Mouse (Mus musculus) CH12.LX (cell line): ENCODE results near the gene Ikzf3. TPM values are rescaled to one million over a fixed set of nuclear protein-coding genes. Genes with fewer than 3 reads are reported as not detected.

Source experiments
- DNase-seq: peaks from one replicate; pipeline ENCODE4 v3.0.0-alpha.2; 2013; ENCODE audit errors: extremely low read depth
- H3K27ac ChIP-seq: 2 replicates; pipeline ENCODE4 v1.5.1; 2012; ENCODE audit warnings: low read depth, mild to moderate bottlenecking, control low read depth, moderate library complexity; ENCODE audit not compliant: insufficient read depth
- H3K27me3 ChIP-seq: replicated peaks from 2 replicates; pipeline ENCODE3; 2012; ENCODE audit warnings: inconsistent platforms
- H3K36me3 ChIP-seq, 2 experiments: replicated peaks in 1 of 2; 2 replicates each; pipeline versions ENCODE3 to v1.6.1; 2012; ENCODE audit warnings: inconsistent platforms in 1 of 2, low read length in 1 of 2, mild to moderate bottlenecking in 1 of 2, mixed read lengths in 1 of 2, moderate library complexity in 1 of 2; ENCODE audit not compliant: control insufficient read depth in 1 of 2, insufficient read depth in 1 of 2
- H3K4me1 ChIP-seq, 2 experiments: 2 replicates each; pipeline ENCODE4 v1.6.1; 2012; ENCODE audit warnings: inconsistent platforms in 1 of 2, moderate library complexity in 1 of 2; ENCODE audit not compliant: insufficient read depth in 2 of 2, control insufficient read depth in 1 of 2
- H3K4me2 ChIP-seq: 2 replicates; pipeline ENCODE4 v1.6.1; 2012; ENCODE audit warnings: low read depth, mild to moderate bottlenecking, control low read depth; ENCODE audit not compliant: poor library complexity, insufficient read depth, severe bottlenecking
- H3K4me3 ChIP-seq, 3 experiments: fragments of 150-350 bp in 1 of 3; sonication (generic) in 1 of 3; replicated peaks in 1 of 3; 2 replicates each; pipeline versions ENCODE3 to v1.5.1; 2011 to 2012; ENCODE audit warnings: low read depth in 2 of 3, low read length in 2 of 3, mild to moderate bottlenecking in 2 of 3, moderate library complexity in 2 of 3, control low read depth in 1 of 3, improper control_type of control experiment in 1 of 3, inconsistent platforms in 1 of 3, mixed read lengths in 1 of 3; ENCODE audit not compliant: poor library complexity in 1 of 3
- H3K79me2 ChIP-seq: replicated peaks from 2 replicates; pipeline ENCODE4 v1.6.1; 2012; ENCODE audit warnings: mild to moderate bottlenecking, moderate library complexity; ENCODE audit not compliant: control insufficient read depth, poor library complexity, insufficient read depth, severe bottlenecking; ENCODE audit errors: extremely low read depth
- H3K9ac ChIP-seq: 2 replicates; pipeline ENCODE4 v1.6.1; 2012; ENCODE audit warnings: low read depth, mild to moderate bottlenecking, control low read depth, moderate library complexity; ENCODE audit not compliant: insufficient read depth
- H3K9me3 ChIP-seq: replicated peaks from 2 replicates; pipeline ENCODE3; 2012; ENCODE audit warnings: low read length, inconsistent platforms, mixed read lengths
- CHD1 ChIP-seq: IDR thresholded peaks from 2 replicates; pipeline ENCODE4 v1.6.1; 2012; ENCODE audit warnings: low read depth, low read length, improper control_type of control experiment, inconsistent platforms
- CHD2 ChIP-seq: IDR thresholded peaks from 2 replicates; pipeline ENCODE4 v1.6.1; 2011; ENCODE audit warnings: low read length, improper control_type of control experiment
- CTCF ChIP-seq, 2 experiments: IDR thresholded peaks in 1 of 2; conservative IDR thresholded peaks in 1 of 2; 2 replicates each; pipeline ENCODE4 v1.5.1; 2011 to 2012; ENCODE audit warnings: low read depth in 2 of 2, low read length in 2 of 2, improper control_type of control experiment in 1 of 2, inconsistent platforms in 1 of 2, mild to moderate bottlenecking in 1 of 2, moderate library complexity in 1 of 2
- E2F4 ChIP-seq: IDR thresholded peaks from 2 replicates; pipeline ENCODE4 v1.6.1; 2011; ENCODE audit warnings: low read depth, low read length, improper control_type of control experiment; ENCODE audit not compliant: insufficient replicate concordance
- HCFC1 ChIP-seq: IDR thresholded peaks from 2 replicates; pipeline ENCODE4 v1.6.1; 2012; ENCODE audit warnings: low read depth, mild to moderate bottlenecking, inconsistent platforms, low read length, improper control_type of control experiment
- MAFK ChIP-seq: IDR thresholded peaks from 2 replicates; pipeline ENCODE4 v1.6.1; 2011; ENCODE audit warnings: low read length, improper control_type of control experiment; ENCODE audit not compliant: insufficient replicate concordance
- MAX ChIP-seq: IDR thresholded peaks from 2 replicates; pipeline ENCODE4 v1.6.1; 2011; ENCODE audit warnings: low read length, improper control_type of control experiment
- MAZ ChIP-seq: IDR thresholded peaks from 2 replicates; pipeline ENCODE4 v1.6.1; 2012; ENCODE audit warnings: low read depth, mild to moderate bottlenecking, inconsistent platforms, low read length, improper control_type of control experiment, moderate library complexity
- MXI1 ChIP-seq: IDR thresholded peaks from 2 replicates; pipeline ENCODE4 v1.6.1; 2011; ENCODE audit warnings: mild to moderate bottlenecking, low read depth, low read length, improper control_type of control experiment
- NELFE ChIP-seq: IDR thresholded peaks from 2 replicates; pipeline ENCODE4 v1.6.1; 2011; ENCODE audit warnings: low read depth, low read length, improper control_type of control experiment
- NRF1 ChIP-seq: IDR thresholded peaks from 2 replicates; pipeline ENCODE4 v1.6.1; 2014; ENCODE audit warnings: low read depth, mild to moderate bottlenecking, inconsistent platforms, low read length, improper control_type of control experiment, moderate library complexity
- PAX5 ChIP-seq: IDR thresholded peaks from 2 replicates; pipeline ENCODE4 v1.6.1; 2012; ENCODE audit warnings: low read length, inconsistent platforms, mixed read lengths
- POLR2AphosphoS2 ChIP-seq: IDR thresholded peaks from 2 replicates; pipeline ENCODE4 v1.6.1; 2011; ENCODE audit warnings: low read depth, low read length, improper control_type of control experiment
- RAD21 ChIP-seq: IDR thresholded peaks from 2 replicates; pipeline ENCODE4 v1.6.1; 2011; ENCODE audit warnings: low read depth, mild to moderate bottlenecking, low read length, improper control_type of control experiment, moderate library complexity
- SIN3A ChIP-seq: IDR thresholded peaks from 2 replicates; pipeline ENCODE4 v1.6.1; 2012; ENCODE audit warnings: low read length, improper control_type of control experiment, inconsistent platforms
- TBP ChIP-seq: conservative IDR thresholded peaks from 2 replicates; pipeline ENCODE4 v1.6.1; 2011; ENCODE audit warnings: low read depth, low read length, improper control_type of control experiment
- TCF12 ChIP-seq: IDR thresholded peaks from 2 replicates; pipeline ENCODE4 v1.6.1; 2014; ENCODE audit warnings: low read depth, mild to moderate bottlenecking, inconsistent platforms, low read length, improper control_type of control experiment
- UBTF ChIP-seq: IDR thresholded peaks from 2 replicates; pipeline ENCODE4 v1.6.1; 2012; ENCODE audit warnings: low read depth, mild to moderate bottlenecking, inconsistent platforms, low read length, improper control_type of control experiment, moderate library complexity
- USF2 ChIP-seq: conservative IDR thresholded peaks from 2 replicates; pipeline ENCODE4 v1.6.1; 2011; ENCODE audit warnings: low read depth, low read length, improper control_type of control experiment
- ZC3H11A ChIP-seq: IDR thresholded peaks from 2 replicates; pipeline ENCODE4 v1.6.1; 2012; ENCODE audit warnings: low read depth, mild to moderate bottlenecking, inconsistent platforms, low read length, improper control_type of control experiment
- ZKSCAN1 ChIP-seq: IDR thresholded peaks from 2 replicates; pipeline ENCODE4 v1.6.1; 2012; ENCODE audit warnings: low read depth, inconsistent platforms, low read length, improper control_type of control experiment, borderline replicate concordance
- ZMIZ1 ChIP-seq: IDR thresholded peaks from 2 replicates; pipeline ENCODE4 v1.6.1; 2012; ENCODE audit warnings: low read depth, mild to moderate bottlenecking, inconsistent platforms, low read length, improper control_type of control experiment
- dilution Hi-C: fragments of 300-500 bp; cut with MboI; formaldehyde crosslinking; loops from 2 replicates; pipeline ENCODE4 v1.14.3; 2020; ENCODE audit warnings: low sequenced_read_pairs; ENCODE audit not compliant: extremely low pct_unique_long_range_greater_than_20kb, extremely low pct_ligation_motif_present
- in situ Hi-C: fragments of 300-500 bp; cut with MboI; formaldehyde crosslinking; loops from 3 replicates; pipeline ENCODE4 v1.14.3; 2019; ENCODE audit warnings: low sequenced_read_pairs, low pct_ligation_motif_present, low pct_unique_long_range_greater_than_20kb, mixed read lengths
- polyA plus RNA-seq: library from polyadenylated mRNA; unstranded; fragments of >175 nt; gene quantifications from 2 replicates; pipeline ENCODE4 v1.2.1, GENCODE M21; 2012; ENCODE audit warnings: low read depth; ENCODE audit not compliant: insufficient read length
- total RNA-seq, 2 experiments: library from RNA; depleted of rRNA; stranded (reverse); fragments of 300-350 nt in 1 of 2; fragments of >200 nt in 1 of 2; gene quantifications; 2 replicates each; pipeline ENCODE4 v1.2.3; 2012 to 2014

Ikzf3 gene
- total and polyA plus RNA-seq, 3 experiments, result 110 to 238 (median 130) TPM

GRCm38 (mm10) chr11:98491571-98491970 lies 54.3 kb downstream of the Ikzf3 start (continued):
- TF ChIP-seq TBP (no peak), TCF12 (peak; percentile 27; the same call in 1 of the 2 replicates), ZMIZ1 (no peak), USF2 (no peak), MAX (no peak), E2F4 (no peak)

GRCm38 (mm10) chr11:98488540-98489234 lies 57.1 kb downstream of the Ikzf3 start:
- Histone ChIP-seq H3K27ac (no peak overlapping the region), H3K79me2 (peaks cover 16% of the 10 kb centered on the region), H3K4me1 (peaks cover 13 to 86% of the 10 kb centered on the region in 2 experiments), H3K9me3 (no peaks in the 10 kb centered on the region), H3K4me2 (no peak overlapping the region), H3K4me3 (no peak overlapping the region), H3K36me3 (peaks cover 50 to 72% of the 10 kb centered on the region in 2 experiments), H3K9ac (no peak overlapping the region), H3K27me3 (no peaks in the 10 kb centered on the region)
- dilution Hi-C loops (no loop called here), in situ Hi-C loops (no loop called here)
- TF ChIP-seq NELFE (no peak), MAZ (no peak), CHD1 (no peak), CHD2 (no peak), NRF1 (no peak), SIN3A (no peak), MAX (no peak), MXI1 (no peak)
- no peak for DNase-seq

GRCm38 (mm10) chr11:98487526-98488040 lies 58.2 kb downstream of the Ikzf3 start:
- dilution Hi-C loops, result no loop called here
- Histone ChIP-seq H3K9me3 (no peaks in the 10 kb centered on the region), H3K27ac (no peak overlapping the region), H3K36me3 (peaks cover 52 to 81% of the 10 kb centered on the region in 2 experiments), H3K79me2 (peaks cover 15% of the 10 kb centered on the region; the same call in 1 of the 2 replicates), H3K9ac (no peak overlapping the region), H3K4me2 (no peak overlapping the region), H3K4me1 (peaks cover 13 to 81% of the 10 kb centered on the region in 2 experiments), H3K4me3 (no peak overlapping the region), H3K27me3 (no peaks in the 10 kb centered on the region)
- in situ Hi-C loops, result no loop called here
- TF ChIP-seq POLR2AphosphoS2, result no peak
- TF ChIP-seq PAX5, result no peak
- no peak for TF ChIP-seq CTCF (conservative IDR thresholded peaks at IDR 0.05 in 1 of 2, IDR thresholded peaks at IDR 0.05 in 1 of 2; ENCODE audit: low read depth in 2 of 2, low read length in 2 of 2)
- TF ChIP-seq ZC3H11A, result no peak
- TF ChIP-seq NELFE, result no peak
- no peak for TF ChIP-seq MAFK
- TF ChIP-seq UBTF, result no peak
- TF ChIP-seq HCFC1, result no peak
- no peak for TF ChIP-seq RAD21
- no peak for TF ChIP-seq ZKSCAN1
- no peak for TF ChIP-seq MXI1
- no peak for DNase-seq
